Mouse (Mus musculus) mature B cell (primary cell): ENCODE data around the gene Bzw1.
"Not testable (repeated sequence)": the region's sequence is repeated elsewhere in the genome, so short reads cannot be mapped to it uniquely, and the experiment has no call there.

Experiments used
- in situ Hi-C: fragments of 300-500 bp; cut with MboI; formaldehyde crosslinking; loops from 2 replicates; pipeline ENCODE4 v1.14.3; 2019

Bzw1 gene

DNA sequence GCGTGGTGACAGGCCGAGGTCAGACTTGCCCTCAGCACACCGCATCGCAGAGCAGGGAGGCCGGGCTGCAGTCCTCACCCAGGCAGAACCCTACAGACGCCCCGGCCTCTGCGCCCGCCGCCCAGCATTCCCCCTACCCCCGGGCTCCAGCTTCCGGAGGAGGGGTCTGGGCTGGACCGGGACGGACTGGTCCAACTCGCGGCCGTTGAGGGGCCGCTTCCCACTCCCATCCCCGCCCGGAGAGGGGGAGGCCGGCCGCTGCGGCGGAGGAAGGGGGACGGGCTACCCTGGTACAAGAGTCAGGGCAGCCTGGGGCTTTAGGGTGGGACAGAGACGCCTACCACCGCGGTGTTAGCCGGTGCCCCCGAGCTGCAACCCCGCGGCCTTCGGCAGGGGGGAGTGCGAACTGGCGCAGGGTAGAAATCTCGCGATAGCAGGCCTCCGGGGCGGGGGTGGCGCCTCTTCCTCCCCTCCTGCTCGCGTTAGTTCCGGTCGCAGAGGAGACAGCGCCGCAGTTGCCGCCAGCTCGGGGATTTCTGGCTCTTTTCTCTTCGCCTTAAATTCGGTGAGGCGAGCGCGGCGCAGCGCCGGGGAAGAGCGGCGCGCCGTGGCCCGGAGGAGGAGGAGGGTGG, at the start of gene Bzw1:
Gene Bzw1, plus strand, starts transcription at position 247 of the 632 bp plus-strand sequence.
- in situ Hi-C loops = no loop called here

DNA sequence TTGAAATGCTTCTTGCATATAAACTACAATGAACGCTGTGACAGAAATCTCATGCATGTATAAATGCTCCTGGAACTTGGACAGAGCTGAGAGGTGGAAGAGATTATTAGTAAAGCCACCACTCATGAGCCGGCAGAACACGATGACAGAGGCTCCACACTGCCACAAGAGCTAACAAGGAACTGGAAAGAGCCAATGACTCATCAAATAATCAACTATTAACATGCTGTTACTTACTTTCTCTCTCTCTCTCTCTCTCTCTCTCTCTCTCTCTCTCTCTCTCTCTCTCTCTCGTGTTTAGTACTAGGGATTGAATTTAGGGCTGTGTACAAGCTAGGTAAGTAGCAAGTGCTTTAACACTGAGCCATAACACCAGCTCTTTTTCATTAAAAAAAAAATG, 48.8 kb upstream of the Bzw1 start:
- in situ Hi-C loops = no loop called here

DNA sequence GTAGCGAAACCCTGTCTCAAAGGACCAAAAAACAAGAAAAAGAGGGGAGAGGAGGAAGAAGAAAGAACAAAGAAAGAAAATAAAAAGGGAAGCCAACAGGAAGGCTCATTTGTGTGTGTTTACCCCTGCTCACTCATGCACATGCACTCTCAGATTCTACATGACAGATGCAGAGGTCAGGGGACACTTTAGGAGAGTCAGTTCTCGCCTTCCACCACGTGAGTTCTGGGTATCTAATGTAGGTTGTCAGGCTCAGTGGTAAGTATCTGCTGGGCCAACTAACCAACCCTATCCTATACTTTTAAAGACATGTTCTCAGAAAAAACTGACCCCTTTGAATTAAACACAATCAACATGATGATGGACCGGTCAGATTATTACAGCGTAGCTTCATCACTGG, 48.1 kb upstream of the Bzw1 start:
- in situ Hi-C loops = no loop called here

DNA sequence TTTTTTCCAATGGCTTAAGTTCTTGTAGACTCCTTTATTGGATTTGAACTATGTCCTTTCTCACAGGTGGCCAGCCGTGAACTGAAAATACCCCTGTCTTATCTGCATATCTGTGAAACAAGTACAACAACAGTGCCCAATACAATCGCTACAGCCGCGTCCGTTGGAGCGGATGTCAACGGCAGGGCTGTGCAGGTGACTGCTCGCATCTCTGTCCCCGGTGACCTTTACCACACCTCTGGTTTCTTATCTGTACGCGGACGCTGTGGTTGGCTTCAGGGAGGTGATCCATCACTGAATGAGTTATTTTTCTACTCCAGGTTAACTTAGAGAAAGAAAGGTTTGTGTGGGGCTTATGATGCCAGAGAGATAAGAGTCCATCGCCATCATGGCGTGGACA, 46.5 kb upstream of the Bzw1 start:
- in situ Hi-C loops = no loop called here

DNA sequence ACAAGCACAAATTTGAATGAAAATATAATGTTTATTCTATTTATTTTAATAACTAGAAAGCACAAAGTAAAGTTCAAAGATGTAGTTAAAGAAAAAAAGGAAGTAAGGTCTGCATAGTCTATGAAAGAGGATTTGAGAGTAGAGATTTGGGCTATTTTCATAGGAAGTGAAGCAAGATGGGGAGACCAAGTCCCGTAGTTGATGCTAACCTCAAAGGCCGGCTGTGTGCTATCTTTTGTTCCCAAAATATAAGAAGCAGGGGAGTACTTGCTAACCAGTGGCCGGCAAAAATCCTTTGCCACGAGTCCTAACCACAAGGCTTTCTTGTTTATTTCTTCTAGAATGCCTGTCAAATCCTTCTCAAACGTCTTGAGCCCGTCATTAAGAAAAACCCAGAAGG, 44.0 kb upstream of the Bzw1 start:
- in situ Hi-C loops = no loop called here

DNA sequence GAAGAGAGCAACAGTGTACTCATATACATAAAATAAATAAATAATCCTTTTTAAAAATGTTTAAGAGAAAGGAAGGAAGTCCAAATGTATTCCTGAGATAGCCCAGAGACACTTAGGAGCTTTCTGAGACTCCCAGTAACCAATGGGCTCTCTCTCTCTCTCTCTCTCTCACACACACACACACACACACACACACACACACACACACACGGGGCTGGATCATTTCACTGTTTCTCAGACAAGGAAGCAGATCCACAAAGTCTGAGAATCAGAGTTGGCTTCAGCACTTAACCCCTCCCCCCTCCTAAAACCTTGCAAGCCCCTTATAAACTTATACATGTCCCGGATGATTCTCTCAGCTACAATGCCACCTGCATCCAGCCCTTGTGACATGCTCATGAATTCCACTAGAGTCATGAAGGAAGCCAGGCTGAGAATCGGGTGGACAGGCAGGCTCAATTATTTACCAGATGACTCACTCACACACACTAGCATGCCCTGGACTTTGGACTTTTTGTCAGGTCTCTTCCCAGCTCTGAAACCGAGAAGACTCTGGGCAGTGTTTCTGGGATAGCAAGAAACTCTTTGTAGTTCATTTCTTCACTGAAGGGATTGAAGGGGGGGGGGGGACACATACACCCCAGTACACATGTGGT, 39.3 kb upstream of the Bzw1 start:
- in situ Hi-C loops = no loop called here

DNA sequence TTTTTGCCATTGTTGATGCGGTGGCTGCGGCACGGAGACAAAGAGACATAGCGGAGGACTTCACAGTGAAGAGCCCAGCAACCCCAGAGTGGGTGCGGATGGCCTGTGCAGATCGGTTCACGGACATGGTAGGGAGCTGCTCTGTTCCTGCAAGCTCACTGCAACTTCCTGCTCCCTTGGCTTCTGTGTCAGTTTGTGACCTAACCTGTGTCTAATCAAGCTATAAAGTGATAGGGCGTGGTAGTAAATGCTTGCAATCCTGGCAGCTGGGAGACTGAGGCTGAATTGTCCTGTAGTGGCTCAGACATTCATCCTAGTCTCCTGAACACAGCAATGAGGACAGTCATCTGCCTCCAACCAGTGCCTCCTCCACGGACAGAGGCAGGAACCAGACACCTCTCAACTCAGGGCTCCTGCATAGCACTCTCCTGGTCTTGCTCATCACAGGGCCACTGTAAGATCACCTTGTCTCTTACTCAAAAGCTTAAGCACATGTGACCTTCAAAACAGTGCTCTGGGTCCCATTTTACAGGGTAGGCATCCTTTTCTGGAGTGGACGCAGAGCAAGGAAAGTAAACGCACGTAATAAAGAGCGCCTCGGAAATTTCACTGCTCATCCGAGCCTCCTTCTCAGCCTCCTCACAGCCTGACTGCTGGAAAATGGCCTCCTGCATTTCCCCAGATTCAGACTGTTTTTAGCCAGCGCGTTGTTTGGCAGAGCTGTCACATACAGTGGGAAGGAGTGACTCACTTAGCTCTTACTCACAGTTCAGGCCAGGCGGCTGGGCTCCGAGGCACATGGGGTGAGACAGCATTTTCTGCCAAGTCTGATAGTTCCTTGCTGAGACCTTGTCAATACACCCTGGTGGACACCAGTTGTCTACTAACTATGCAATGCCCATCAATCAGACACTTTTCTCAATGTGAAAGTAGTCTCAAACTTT, 33.5 kb upstream of the Bzw1 start:
- in situ Hi-C loops = no loop called here

DNA sequence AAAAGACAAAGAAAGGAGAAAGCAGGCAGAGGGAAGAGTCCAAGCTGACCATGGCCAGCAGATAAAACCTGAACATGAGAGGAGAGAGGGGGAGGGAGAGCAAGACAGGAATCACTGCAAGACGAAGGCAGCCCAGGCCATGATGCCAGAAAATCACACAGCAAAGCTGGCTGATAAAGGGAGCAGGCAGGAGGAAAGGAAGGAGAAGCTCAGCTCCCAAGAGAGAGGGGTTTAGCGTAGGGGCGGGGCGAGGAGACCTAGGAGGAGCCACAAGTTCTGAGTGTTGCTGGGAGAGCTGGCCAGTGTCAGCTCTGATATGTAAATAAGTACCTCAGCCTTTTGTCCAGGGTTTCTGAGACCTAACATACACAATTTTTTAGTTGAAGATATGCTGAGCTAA, 30.4 kb upstream of the Bzw1 start:
- in situ Hi-C loops = no loop called here

DNA sequence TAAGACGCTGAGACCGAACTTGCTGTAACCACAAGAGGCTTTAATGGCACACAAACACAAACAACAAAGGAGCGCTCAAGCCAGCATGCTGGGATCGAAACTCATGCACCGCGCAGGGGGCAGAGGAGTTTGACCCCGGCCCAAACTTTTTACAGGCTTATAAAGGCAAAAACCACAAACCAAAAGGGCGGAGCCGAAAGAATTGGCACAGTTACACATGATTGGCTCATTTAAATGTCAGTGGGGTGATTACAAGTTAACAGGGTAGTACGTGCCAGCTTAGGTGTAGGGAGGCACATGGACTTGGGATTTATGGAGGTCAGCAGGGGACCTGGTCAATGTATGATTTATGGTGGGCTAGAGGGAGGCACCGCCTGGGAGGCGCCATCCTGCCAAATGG, 28.1 kb upstream of the Bzw1 start:
- in situ Hi-C loops = no loop called here

DNA sequence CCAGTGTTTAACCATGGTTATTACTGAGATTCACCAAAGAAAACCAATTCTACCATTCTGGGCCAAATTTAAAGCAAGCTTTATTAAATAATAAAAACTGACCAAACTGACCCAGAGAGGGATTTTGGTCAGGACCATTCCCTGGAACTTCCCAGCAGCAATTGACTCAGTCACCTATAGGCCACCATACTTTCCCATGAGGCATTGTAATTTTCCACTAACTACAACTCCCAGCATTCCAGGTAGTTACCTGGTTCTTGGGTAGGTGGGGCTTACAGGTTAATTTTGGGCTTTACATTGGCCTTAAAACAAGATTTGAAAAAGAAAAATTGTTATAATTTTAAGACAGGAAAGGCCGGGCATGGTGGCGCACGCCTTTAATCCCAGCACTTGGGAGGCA, 26.9 kb upstream of the Bzw1 start:
- in situ Hi-C loops = no loop called here

DNA sequence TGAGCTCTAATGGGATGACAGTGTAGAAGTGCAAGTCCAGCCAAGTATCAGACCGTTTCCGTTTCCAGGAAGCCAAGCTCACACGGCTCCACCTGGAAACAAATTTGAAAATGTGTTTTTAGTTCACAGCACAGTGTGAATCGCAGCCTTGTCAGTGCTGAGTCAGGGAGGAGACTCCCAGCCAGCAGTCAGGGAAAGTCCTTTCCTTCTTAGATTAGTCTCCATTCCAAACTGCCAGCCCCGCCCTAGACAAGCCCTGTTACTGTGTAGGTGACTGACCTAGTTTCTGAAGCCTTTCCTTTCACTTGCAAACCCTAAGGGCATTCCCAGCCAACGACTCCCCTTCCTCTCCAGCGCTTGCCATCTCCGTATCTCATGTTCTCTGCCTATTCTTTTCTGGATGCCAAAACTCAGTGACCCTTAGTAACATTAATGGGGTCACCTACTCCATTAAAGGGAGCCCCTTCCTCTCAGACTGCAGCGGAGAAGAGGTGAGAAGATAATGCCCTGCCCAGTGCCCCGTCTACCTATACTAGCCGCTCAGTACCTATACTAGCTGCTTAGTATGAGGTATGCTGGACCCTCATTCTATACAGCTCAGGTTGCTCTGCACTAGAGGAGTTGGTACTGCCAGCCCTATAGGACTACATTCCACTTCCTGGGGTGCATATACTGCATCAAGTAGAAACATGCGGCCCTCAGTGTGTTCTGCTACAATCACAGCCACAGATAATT, 25.8 kb upstream of the Bzw1 start:
- in situ Hi-C loops = no loop called here

DNA sequence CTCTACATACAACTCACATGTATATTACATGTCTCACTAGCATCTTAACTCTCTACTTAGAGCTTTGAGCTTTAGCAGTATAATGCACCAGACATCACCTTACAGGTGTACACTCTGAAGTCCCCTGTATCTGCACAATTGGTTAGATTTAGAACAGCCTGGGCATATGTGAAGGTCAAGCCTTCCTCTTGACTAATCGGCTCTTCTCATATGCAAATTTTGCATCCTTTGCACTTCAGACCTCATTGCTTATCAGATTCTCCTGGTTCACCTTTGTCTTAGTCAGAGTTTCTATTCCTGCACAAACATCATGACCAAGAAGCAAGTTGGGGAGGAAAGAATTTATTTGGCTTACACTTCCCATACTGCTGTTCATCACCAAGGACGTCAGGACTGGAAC, 23.0 kb upstream of the Bzw1 start:
- in situ Hi-C loops = no loop called here

DNA sequence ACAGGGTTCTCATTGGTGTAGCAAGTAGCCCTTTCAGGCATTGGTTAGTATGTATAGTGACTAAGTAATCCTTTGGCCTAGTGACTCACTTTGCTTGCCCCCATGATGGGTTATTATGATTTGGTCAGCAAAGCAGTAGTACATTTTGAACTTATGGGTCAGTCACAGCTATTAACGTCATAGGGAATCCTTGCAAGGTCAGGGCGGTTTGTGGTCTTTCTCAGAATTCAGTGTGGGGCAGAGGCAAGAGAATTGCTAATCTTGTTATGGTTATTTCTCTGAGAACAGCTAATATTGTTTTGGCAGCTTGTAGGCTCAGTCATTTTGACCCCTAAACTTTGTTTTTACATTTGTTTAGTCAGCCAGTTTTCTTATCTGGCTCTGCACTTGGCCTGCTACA, 18.4 kb upstream of the Bzw1 start:
- in situ Hi-C loops = not testable (repeated sequence)

DNA sequence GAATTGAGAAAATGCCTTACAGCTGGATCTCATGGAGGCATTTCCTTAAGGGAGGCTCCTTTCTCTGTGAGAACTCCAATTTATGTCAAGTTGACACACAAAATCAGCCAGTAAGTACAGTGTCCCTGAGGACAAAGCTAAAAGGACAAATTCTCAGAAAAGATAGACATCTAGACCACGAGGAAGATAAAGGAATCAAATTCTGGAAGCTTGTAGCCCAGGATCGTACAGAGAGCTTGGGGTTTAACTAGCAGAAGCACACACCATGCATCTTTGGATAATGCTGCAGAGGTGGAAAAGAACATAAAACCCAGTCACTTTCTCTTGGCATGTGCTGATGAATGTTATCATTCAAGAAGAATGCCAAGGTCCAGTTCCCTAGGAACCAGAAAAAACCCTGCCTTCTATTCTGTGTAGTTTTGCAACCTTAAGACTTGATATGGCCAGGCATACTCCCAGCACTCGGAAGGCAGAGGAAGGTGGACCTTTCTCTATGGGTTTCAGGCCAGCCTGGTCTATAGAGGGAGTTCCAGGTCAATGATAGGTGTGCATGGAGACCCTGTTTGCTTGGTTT, 17.0 kb upstream of the Bzw1 start:
- in situ Hi-C loops = no loop called here

DNA sequence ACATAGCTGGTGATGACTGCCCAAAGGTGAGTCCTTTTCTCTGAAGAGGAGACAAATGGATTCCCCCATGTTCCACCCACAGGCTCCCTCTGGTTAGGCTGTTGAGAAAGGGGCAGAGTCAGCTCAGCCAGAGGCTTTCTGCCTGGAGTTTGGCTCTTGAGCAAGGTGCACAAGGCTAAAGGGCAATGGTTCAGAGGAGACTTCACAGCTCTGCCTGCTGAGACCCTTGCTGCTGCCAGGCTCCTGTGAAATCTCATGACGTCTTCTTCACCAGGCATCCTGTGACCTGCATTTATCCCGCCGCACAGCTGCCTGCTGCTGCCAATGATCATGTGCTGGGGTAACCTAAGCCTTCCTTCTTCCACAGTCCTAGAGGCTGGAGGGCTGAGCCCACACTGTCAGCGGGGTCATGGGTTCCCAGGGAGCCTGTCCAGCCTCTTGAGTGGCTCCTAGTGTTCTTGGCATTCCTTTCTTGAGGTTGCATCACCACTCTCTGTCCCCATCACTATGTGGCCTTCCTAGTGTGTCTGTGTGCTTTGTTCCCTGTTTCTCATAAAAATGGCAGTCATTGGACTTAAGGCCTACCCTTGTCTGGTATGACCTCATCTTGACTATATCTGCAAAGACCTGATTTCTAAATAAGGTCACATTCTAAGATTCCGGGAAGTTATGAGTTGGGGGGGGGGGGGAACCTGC, 10.0 kb upstream of the Bzw1 start:
- in situ Hi-C loops = no loop called here

DNA sequence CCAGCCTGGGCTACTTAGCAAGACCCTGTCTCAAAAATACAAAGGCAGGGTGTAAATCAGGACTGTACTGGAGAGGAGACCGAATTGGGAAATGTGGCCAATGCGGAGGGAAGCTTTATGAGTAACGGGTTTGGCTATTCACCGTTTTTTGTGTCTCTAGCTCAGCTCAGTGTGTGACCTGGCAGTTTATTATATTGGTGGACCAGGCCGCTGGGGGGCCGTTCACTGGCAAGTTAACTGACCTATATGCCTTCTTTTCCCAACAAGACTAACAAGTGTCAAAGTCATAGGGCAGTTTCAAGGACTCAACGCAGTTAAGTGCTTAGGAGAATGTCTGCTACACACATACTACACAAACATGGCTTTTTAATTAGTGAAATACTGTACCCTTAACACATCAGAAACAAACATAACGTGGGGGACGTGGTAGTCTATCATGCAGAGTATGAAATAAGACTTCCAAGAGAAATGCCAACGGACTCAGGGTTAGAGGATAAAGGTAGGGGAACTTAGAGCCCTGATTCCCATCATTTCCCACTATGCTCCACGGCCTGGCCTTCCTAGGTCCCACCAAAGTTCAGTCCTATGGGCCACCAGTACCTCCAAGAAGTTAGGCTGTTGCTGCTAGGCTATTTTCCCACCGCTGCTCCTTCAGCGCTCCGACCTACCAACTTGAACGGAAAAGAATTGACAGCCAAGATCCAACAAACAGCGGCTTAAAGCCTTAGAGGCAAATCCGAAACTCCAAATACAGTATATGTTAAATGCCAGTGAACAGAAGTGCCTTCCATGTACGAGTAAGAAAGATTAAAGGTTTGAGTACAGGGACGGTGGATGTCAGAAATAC, 1.1 kb upstream of the Bzw1 start:
- in situ Hi-C loops = no loop called here

DNA sequence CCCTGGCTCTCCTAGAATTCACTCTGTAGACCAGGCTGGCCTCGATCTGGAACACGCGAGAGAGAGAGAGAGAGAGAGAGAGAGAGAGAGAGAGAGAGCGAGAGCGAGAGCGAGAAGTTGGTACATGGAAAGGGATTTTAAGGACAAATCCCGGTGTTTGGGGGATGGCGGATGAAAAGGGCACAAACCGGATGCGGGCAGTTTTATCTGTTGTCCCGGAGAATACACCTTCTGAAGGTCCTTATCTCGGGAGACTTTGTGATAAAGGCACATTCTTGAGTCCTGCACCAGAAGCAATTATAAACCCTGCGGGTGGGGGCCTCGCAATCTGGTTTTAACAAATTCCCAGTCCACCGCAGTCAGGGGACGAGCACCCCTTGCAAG, 438 bp upstream of the Bzw1 start:
- in situ Hi-C loops = no loop called here

DNA sequence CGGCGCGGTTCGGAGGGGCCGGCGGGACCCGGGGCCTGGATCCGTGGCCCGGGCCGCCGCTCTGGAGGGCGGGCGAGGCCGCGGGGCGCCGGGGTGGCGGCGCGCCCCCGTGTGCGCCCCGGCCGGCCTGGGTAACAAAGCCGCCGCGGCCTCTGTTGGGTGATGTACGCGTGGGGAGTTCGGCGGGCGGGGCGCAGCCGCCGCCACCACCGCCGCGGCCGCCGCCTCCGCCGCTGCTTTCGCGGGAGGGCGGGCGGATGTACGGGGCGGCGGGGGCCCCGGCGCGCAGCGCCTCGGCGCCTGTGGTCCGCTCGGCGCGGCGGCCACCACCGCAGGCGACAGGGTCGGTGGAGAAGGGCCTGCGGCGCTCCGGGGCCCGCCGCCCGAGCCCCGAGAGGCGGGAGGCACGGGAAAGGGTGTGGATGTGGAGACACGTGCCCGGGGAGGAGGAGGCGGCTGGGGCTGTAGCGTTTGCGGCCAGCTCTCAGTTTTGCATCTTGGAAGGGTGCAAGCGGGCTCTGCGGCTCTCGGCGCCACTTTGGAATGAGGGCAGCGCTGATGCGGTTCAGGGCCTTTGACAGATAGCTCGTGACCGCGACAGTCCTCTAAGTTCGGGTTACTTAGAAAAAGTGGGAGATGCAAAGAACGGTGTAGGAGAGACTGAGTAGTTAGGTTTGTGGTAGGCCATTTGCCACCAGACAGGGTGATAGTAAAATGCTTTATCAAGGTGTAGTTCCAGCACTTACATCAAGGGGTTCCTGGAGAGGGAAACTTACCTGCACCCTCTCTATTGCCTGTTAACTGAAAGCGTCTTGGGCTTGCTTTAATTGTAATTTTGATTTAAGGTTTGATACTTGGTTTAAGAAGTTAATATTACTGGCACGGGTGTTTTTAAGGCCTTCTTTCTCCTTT, 842 bp downstream of the Bzw1 start:
- in situ Hi-C loops = no loop called here

DNA sequence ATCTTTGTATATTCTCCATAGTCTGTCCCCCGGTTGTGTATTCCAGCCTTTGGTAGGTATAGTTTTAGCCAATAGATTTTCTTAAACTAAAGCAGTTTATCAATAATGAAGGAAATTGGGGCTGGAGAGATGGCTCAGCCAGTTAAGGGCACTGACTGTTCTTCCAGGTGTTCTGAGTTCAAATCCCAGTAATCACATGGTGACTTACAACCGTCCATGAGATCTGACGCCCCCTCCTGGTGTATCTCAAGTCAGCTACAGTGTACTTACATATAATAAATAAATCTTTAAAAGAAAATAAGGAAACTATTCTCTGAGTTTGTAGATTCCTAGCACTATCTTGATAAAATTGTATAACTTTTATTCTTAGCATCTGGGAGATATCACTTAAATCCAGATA, 2.6 kb downstream of the Bzw1 start:
- in situ Hi-C loops = no loop called here
